Mouse (Mus musculus) spleen, adult 2 months (tissue): ENCODE results near the gene Hist1h4f.

Source experiments
- CTCF ChIP-seq: fragments of 200-500 bp; IDR thresholded peaks from 2 replicates; pipeline ENCODE4 v1.5.1; 2011; ENCODE audit warnings: mild to moderate bottlenecking, inconsistent platforms; ENCODE audit not compliant: insufficient read depth, insufficient read length, insufficient replicate concordance; ENCODE audit errors: extremely low read depth
- POLR2A ChIP-seq: fragments of 200-500 bp; IDR thresholded peaks from 2 replicates; pipeline ENCODE4 v1.6.1; 2011; ENCODE audit warnings: low read depth, low read length, inconsistent platforms

GRCm38 (mm10) chr13:23503797-23504196 lies 47.7 kb downstream of the Hist1h4f start:
- TF ChIP-seq CTCF (no peak), POLR2A (no peak)
